Mouse (Mus musculus) gastrocnemius, postnatal 36 days (tissue): ENCODE data around the gene Dvl1. TPM values are rescaled to one million over a fixed set of nuclear protein-coding genes. Genes with fewer than 3 reads are reported as not detected.

Experiments
- DNase-seq, 2 experiments: peaks; one replicate each; pipeline ENCODE4 v3.0.0; 2022
- intact Hi-C: fragments of 180-260 bp; cut with DNase I; formaldehyde crosslinking; loops from one replicate; pipeline ENCODE4 v1.15.1; 2025
- total RNA-seq, 2 experiments: library from RNA; stranded (reverse); gene quantifications; 2 replicates each; pipeline ENCODE4 v1.2.3; 2021

Gene Dvl1
- total RNA-seq, 2 experiments from 2014 or later: 104 to 110 TPM

DNA sequence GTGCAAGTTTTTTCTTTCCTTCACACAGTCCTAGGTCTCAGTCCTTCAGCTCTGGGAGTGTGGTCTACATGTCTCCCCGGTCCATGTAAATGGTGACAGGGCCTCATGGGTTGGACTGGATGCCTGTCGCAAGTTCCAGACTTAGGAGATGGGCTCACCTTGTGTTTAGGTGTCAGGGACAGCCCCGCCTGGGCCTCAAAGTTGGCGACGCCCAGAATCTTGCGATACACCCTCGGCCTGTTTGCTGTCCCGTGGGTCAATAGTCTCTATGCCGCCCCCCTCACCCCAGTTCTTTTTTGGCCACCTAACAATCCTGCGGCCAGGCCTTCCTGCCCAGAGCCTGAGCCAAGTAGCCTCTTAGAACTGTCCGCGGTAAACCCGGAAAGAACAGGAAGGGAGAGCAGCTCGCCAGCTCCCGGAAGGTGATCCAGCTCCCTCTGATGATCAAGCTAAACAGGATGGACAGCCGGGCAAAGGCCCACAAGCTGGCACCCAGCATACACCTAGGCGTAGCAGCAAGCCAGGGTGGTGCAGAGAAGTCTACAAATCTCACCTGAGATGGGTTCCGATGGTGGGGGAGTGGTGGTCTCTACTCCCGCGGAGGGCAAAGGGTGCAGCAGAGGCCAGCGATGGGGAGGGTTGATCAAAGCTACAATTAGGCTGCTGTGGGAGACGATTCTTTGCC lies 21.6 kb downstream of the Dvl1 start:
- intact Hi-C loops: no loop called here
- DNase-seq: no peak

- intact Hi-C loops: no loop called here
- DNase-seq: peak; percentile 93 to 97
Observed at GRCm38 (mm10) chr4:155869317-155870033, 22.3 kb downstream of the Dvl1 start, which contains the start of the genes Cptp and Ints11. TSS of gene Cptp (minus strand) at chr4:155869440. TSS of gene Ints11 (plus strand) at chr4:155869546.

DNA sequence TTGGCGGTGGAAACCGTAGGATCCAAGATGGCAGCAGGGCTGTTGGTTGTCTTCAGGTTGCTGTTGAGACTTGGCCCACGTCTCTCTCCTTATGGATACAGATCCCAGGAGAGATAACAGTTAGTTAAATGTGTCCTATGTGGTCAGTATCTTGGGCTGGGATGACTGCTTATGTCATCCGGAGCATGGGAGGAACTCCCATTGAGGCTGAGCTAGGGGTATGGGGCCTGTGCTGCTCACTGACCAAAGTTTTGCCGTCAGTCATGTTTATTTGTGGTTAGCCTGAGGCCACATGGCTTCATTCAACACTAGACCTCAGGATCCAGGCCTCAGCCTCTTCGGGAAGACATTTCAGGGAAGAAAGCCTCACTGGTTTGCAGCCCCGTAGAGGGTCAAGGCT lies 24.2 kb downstream of the Dvl1 start:
- DNase-seq: no peak
- intact Hi-C loops: no loop called here

DNA sequence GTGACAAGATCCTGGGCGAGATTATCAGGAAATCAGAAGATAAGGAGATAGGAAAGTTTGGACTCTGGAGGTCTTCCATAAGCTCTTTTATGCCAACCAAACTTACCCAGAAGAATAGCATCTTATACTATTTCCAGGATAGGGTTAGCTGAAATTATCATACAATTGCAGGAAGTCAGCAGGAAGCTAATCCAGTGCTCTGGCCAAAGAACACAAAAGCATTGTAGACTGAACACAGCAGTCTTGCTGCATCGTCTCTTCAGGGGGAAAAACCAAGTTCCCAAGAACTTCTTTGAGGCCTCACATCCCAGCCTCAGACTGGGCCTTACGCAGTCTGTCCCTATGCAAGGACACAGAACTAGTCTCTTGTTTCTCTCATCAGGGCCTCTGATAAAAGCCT lies 36.4 kb downstream of the Dvl1 start:
- DNase-seq: no peak
- intact Hi-C loops: no loop called here

DNA sequence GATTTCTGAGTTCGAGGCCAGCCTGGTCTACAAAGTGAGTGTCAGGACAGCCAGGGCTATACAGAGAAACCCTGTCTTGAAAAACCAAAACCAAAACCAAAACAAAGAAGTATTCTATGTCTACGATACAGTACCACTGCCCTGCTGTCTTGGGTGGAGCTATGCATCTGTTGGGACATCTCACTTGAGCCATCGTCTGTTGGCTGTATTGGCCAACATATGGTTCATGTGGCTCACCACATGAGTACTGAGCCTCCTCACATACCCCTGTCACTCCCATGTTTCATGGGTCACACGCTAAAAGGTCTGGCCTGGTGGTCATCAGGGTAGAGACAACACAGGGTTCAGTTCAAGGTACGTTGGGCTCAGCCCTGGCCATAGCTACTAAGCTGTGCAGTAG lies 39.1 kb downstream of the Dvl1 start:
- DNase-seq: no peak
- intact Hi-C loops: no loop called here

GRCm38 (mm10) chr4:155887674-155888073 lies 40.5 kb downstream of the Dvl1 start:
- DNase-seq: no peak
- intact Hi-C loops: no loop called here

DNA sequence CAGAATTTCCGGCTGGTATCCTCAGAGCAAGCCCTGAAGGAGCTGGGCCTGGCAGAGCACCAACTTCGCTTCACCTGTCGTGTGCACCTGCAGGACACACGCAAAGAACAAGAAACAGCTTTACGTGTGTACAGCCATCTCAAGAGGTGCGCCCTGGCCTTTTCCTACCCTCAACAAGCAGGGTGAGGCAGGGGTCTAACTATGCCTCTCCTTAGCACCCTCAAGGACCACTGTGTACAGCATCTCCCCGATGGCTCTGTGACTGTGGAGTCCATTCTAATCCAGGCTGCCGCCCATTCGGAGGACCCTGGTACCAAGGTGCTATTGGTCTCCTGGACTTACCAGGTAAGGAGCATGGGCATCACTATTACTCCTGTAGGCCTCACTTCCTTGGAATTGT lies 41.0 kb downstream of the Dvl1 start:
- DNase-seq: no peak
- intact Hi-C loops: no loop called here

GRCm38 (mm10) chr4:155889316-155889715 lies 42.1 kb downstream of the Dvl1 start:
- DNase-seq: no peak
- intact Hi-C loops: no loop called here

- no peak for DNase-seq
- intact Hi-C loops: loop anchor here (5.0 kb wide), 1 partner anchor 51 kb away; the partner anchor contains the start of gene Ube2j2
Observed at GRCm38 (mm10) chr4:155891011-155891471, 43.8 kb downstream of the Dvl1 start.

DNA sequence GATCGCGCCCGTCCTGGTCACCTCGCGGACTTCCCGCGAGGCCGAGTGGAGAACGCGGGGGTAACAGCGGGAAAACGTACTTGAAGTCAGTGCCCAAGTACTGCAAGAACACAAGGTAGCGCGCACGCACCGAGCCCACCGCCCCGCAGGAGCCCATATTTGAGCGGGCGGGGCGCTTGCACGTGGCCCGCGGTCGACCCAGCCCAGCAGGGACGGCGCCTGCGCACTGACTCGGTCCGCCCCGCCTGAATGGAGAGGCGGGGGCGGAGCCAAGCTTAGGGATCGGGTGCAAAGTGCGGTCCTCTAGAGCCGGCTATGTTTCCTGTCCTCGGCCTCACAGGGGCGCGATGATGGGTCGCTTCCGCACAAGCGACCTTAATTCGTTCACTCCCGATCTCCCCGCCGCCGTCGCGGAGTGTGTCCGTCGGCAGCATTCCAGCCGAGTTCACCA lies 44.4 kb downstream of the Dvl1 start, which contains the start of the genes Pusl1 and Acap3:
Gene Pusl1, minus strand, starts transcription at position 231 of the 451 bp plus-strand sequence.
Gene Acap3, plus strand, starts transcription at position 272 of the 451 bp plus-strand sequence.
- peak; percentile 95 to 97 for DNase-seq
- intact Hi-C loops: loop anchor here (5.0 kb wide), 1 partner anchor 51 kb away; the partner anchor contains the start of gene Ube2j2

- intact Hi-C loops: loop anchor here (5.0 kb wide), 1 partner anchor 50 kb away; the partner anchor contains the start of gene Ube2j2
- DNase-seq: peak; percentile 78 to 86
Observed at GRCm38 (mm10) chr4:155892017-155892416, 44.8 kb downstream of the Dvl1 start.

DNA sequence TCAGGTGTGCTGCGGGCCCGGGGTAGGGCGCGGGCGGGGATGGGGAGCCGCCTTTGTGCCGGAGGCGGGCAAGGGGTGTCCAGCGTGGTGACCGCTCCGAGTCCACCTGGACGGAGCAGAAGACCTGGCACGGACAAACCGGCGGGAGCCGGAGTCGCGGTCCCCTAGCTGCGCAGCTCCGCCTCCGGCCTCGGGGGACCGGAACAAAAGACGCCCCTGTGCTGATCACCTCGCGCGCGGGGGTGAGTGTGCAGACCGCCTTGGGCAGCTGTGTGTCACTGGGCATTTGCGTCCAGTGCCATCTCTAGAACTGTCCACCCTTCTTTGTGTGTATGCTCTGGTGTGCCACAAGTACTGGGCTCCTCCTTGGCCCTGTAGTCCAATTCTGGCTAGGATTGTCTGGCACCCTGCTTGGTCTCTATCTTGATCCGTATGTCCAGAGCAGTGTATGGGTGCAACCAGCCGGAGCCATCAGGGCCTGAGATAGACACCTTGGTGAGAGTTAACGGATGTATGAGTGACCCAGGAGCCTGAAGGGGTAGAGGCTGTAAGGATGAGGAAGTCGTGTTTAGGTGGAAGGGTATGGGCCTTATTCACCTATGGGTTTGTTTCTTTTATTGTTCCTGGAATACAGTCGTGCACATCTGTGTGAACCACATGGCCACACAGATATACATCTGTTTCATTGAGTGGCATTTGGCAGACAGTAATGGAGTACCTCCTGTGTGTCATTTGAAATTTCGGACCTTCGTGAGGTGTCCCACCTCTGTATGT lies 45.4 kb downstream of the Dvl1 start:
- intact Hi-C loops: loop anchor here (5.0 kb wide), 1 partner anchor 50 kb away; the partner anchor contains the start of gene Ube2j2
- no peak for DNase-seq

DNA sequence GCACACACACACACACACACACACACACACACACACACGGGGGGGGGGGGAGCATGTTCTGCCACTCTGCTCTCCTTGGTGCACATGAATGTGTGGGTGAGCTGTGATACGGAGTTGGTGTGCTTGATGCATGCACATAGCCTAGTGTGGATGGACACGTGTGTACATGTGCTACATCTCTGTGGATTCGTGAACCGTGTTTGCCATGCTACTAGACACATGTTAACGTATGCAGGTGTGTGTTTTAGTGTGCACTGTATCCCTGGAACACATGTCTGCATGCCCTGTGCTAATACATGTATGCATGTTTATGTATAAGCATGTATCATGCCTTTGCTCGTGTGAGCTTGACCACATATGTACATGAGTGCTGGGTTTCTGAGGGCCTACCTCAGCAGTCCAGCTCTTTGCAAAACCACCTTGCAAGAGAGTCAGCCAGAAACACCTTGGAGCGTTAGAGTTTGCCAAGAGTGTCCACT lies 46.0 kb downstream of the Dvl1 start:
- no peak for DNase-seq
- intact Hi-C loops: loop anchor here (5.0 kb wide), 1 partner anchor 49 kb away; the partner anchor contains the start of gene Ube2j2

GRCm38 (mm10) chr4:155894311-155894881 lies 47.2 kb downstream of the Dvl1 start:
- DNase-seq: peak; percentile 81 to 82
- intact Hi-C loops: loop anchor here (5.0 kb wide), 1 partner anchor 48 kb away; the partner anchor contains the start of gene Ube2j2

GRCm38 (mm10) chr4:155895216-155895615 lies 48.0 kb downstream of the Dvl1 start:
- DNase-seq: peak in 1 of 2 experiments; percentile 67
- intact Hi-C loops: no loop called here

GRCm38 (mm10) chr4:155895826-155896225 lies 48.6 kb downstream of the Dvl1 start:
- intact Hi-C loops: no loop called here
- no peak for DNase-seq

- intact Hi-C loops: no loop called here
- no peak for DNase-seq
Observed at GRCm38 (mm10) chr4:155896461-155896860, 49.3 kb downstream of the Dvl1 start.

- intact Hi-C loops: no loop called here
- DNase-seq: no peak
Observed at GRCm38 (mm10) chr4:155898318-155898717, 51.1 kb downstream of the Dvl1 start.

- no peak for DNase-seq
- intact Hi-C loops: no loop called here
Observed at GRCm38 (mm10) chr4:155899355-155899754, 52.2 kb downstream of the Dvl1 start.

GRCm38 (mm10) chr4:155901205-155901604 lies 54.0 kb downstream of the Dvl1 start:
- no peak for DNase-seq

More at GRCm38 (mm10) chr4:155901205-155901604, 54.0 kb downstream of the Dvl1 start:
- intact Hi-C loops: no loop called here
